ENCODE assay signal across 30 mouse cellular contexts in genomic region chr5:9103958-9104357, GRCm38 (mm10). TPM values are rescaled to one million over a fixed set of nuclear protein-coding genes. Genes with fewer than 3 reads are reported as not detected.
DNase-seq lines count a peak whose midpoint lies in the region; ATAC-seq and TF ChIP-seq lines count a peak whose summit lies in the region.
"Had no signal": no experiment of that assay in that cellular context is flagged by ENCODE, and none has a peak within 500 bp of the region (broad histone marks: within the 10 kb centered on the region; RNA-seq: fewer than 3 reads in every experiment).

No protein-coding gene starts in this region.

- peaks cover 8% of the 10 kb centered on the region; the same call in 1 of the 2 replicates for H3K36me3 ChIP-seq in spleen, adult 2 months (ENCODE audit: control insufficient read depth, insufficient read depth, low read length)
- H3K36me3 ChIP-seq in small intestine, adult 2 months (ENCODE audit: control insufficient read depth, insufficient read depth, low read length), result peaks cover 3% of the 10 kb centered on the region; the same call in 1 of the 2 replicates
- H3K36me3 ChIP-seq in embryonic facial prominence, embryonic 10.5 days (replicated peaks), result no peaks in the 10 kb centered on the region
- H3K36me3 ChIP-seq: embryonic facial prominence, embryonic 12.5 days; forebrain, embryonic 10.5 days; forebrain, embryonic 15.5 days; heart, embryonic 15.5 days; hindbrain, embryonic 13.5 days; limb, embryonic 12.5 days had no signal

- H3K4me3 ChIP-seq in layer of hippocampus, adult 2 months, result no peak overlapping the region
- H3K4me3 ChIP-seq in spleen, adult 2 months (ENCODE audit: extremely low read depth, insufficient read depth, insufficient read length), result peak overlapping the region; percentile 42; the same call in 1 of the 2 replicates
- no peak overlapping the region for H3K4me3 ChIP-seq in small intestine, adult 2 months (ENCODE audit: low read depth, low read length)
- no peak overlapping the region for H3K4me3 ChIP-seq in embryonic facial prominence, embryonic 10.5 days
- H3K4me3 ChIP-seq: embryonic facial prominence, embryonic 12.5 days; forebrain, embryonic 10.5 days; forebrain, embryonic 15.5 days; heart, embryonic 15.5 days; hindbrain, embryonic 13.5 days; left cerebral cortex, adult 2 months; limb, embryonic 12.5 days had no signal

- no peak for DNase-seq in layer of hippocampus, adult 2 months (ENCODE audit: low spot score in 2 of 2)
- DNase-seq in layer of hippocampus, adult 11-12 months (ENCODE audit: low spot score), result no peak
- DNase-seq in spleen, adult 2 months (ENCODE audit: low read depth in 1 of 2, low spot score in 2 of 2), result no peak
- DNase-seq in spleen, postnatal 10 days (ENCODE audit: low spot score in 2 of 2), result no peak
- DNase-seq in embryonic facial prominence, embryonic 10.5 days (ENCODE audit: low spot score), result no peak
- no peak for DNase-seq in cerebellum, adult 18-20 months
- DNase-seq: adrenal gland, adult 2 months; adrenal gland, postnatal 36 days; cerebellum, adult 8-10 months; cerebellum, postnatal 25 days; gastrocnemius, postnatal 36 days; heart, postnatal 36 days; kidney, adult 8-10 months; midbrain, embryonic 14.5 days; right cerebral cortex, postnatal 25 days; thymus, adult 2 months; thymus, postnatal 36 days had no signal

- 0 out of 2 replicates have a peak overlapping the region, but pooled peaks have one; percentile 6 for H3K27ac ChIP-seq in layer of hippocampus, adult 2 months
- H3K27ac ChIP-seq in spleen, adult 2 months (ENCODE audit: insufficient read depth, low read length), result peak overlapping the region; percentile 83
- H3K27ac ChIP-seq in small intestine, adult 2 months (ENCODE audit: insufficient read depth, low read depth, low read length), result peak overlapping the region; percentile 48; the same call in 1 of the 2 replicates
- no peak overlapping the region for H3K27ac ChIP-seq in embryonic facial prominence, embryonic 10.5 days (replicated peaks)
- H3K27ac ChIP-seq: embryonic facial prominence, embryonic 12.5 days; forebrain, embryonic 10.5 days; forebrain, embryonic 15.5 days; heart, embryonic 15.5 days; hindbrain, embryonic 13.5 days; kidney, postnatal 0 days; left cerebral cortex, adult 2 months; limb, embryonic 12.5 days; stomach, postnatal 0 days had no signal

- peak; percentile 5; the same call in 1 of the 2 replicates for ATAC-seq in granulocyte monocyte progenitor cell, adult 5-6 weeks (replicated peaks; ENCODE audit: poor library complexity, severe bottlenecking)
- ATAC-seq: activated CD4-positive, CD25-positive, alpha-beta regulatory T cell, adult 4 months; forebrain, embryonic 15.5 days; intestine, embryonic 16.5 days had no signal

- TF ChIP-seq CTCF in layer of hippocampus, adult 2 months (conservative IDR thresholded peaks at IDR 0.05), result no peak
- TF ChIP-seq CTCF in spleen, adult 2 months (IDR thresholded peaks at IDR 0.05; ENCODE audit: extremely low read depth, insufficient read depth, insufficient read length, insufficient replicate concordance), result no peak
- TF ChIP-seq CTCF in small intestine, adult 2 months (IDR thresholded peaks at IDR 0.05; ENCODE audit: extremely low read depth, insufficient read length, insufficient replicate concordance, low read depth, low read length), result no peak

- peaks cover 40% of the 10 kb centered on the region for H3K4me1 ChIP-seq in spleen, adult 2 months (ENCODE audit: control insufficient read depth, insufficient read depth, insufficient read length)
- H3K4me1 ChIP-seq in small intestine, adult 2 months (ENCODE audit: control insufficient read depth, insufficient read depth, insufficient read length, low read length), result peaks cover 24% of the 10 kb centered on the region
- H3K4me1 ChIP-seq in embryonic facial prominence, embryonic 10.5 days, result peaks cover 21% of the 10 kb centered on the region

- WGBS in spleen, adult 2 months, result 32% methylated on average over 8 of the region's 8 CpGs
- WGBS in small intestine, adult 2 months, result 72% methylated on average over 8 of the region's 8 CpGs
- 90% methylated on average over 8 of the region's 8 CpGs for WGBS in embryonic facial prominence, embryonic 10.5 days

- H3K27me3 ChIP-seq in spleen, adult 2 months (ENCODE audit: control insufficient read depth, insufficient read depth, low read length), result no peaks in the 10 kb centered on the region
- H3K27me3 ChIP-seq in small intestine, adult 2 months (ENCODE audit: control insufficient read depth, insufficient read depth, low read length), result no peaks in the 10 kb centered on the region
- peaks cover 19% of the 10 kb centered on the region for H3K27me3 ChIP-seq in embryonic facial prominence, embryonic 10.5 days (replicated peaks; ENCODE audit: low read depth, poor library complexity, severe bottlenecking)
- H3K27me3 ChIP-seq: forebrain, embryonic 15.5 days had no signal

- TF ChIP-seq POLR2A in spleen, adult 2 months (IDR thresholded peaks at IDR 0.05; ENCODE audit: low read depth, low read length), result no peak
- no peak for TF ChIP-seq POLR2A in small intestine, adult 2 months (IDR thresholded peaks at IDR 0.05; ENCODE audit: low read depth, low read length)

- no peaks in the 10 kb centered on the region for H3K9me3 ChIP-seq in embryonic facial prominence, embryonic 10.5 days
- H3K9me3 ChIP-seq: embryonic facial prominence, embryonic 12.5 days; forebrain, embryonic 10.5 days; forebrain, embryonic 15.5 days; heart, embryonic 15.5 days; hindbrain, embryonic 13.5 days; limb, embryonic 12.5 days had no signal

RNA-seq across cellular contexts. Expression of gene Tmem243, which starts 3.5 kb away (rescaled TPM):
- 1 to 10 TPM; 8.4 to 9.0 TPM for total RNA-seq in layer of hippocampus, adult 2 months (2021)
- polyA plus RNA-seq in spleen, adult 2 months (2012; rRNA removed), result 56.1 and 106 TPM in 2 replicates
- 11.2 and 17.3 TPM in 2 replicates for total RNA-seq in granulocyte monocyte progenitor cell, adult 5-6 weeks (2014; fragmentation: Nextera tagmentation)
- total RNA-seq in granulocyte monocyte progenitor cell, adult 5-6 weeks (2017), result 19.2 and 26.2 TPM in 2 replicates
- polyA plus RNA-seq in small intestine, adult 2 months (2012; rRNA removed), result 29.4 and 80.0 TPM in 2 replicates
- polyA plus RNA-seq in embryonic facial prominence, embryonic 10.5 days (2016; fragmentation: Nextera tagmentation; extraction: Ambion mirVana), result 19.3 and 19.9 TPM in 2 replicates

RNA-seq across cellular contexts. Expression of gene Dmtf1, which starts 57.6 kb away (rescaled TPM):
- 10 to 100 TPM; 55.9 to 64.2 TPM for total RNA-seq in layer of hippocampus, adult 2 months (2021)
- polyA plus RNA-seq in spleen, adult 2 months (2012; rRNA removed), result 8.0 and 9.0 TPM in 2 replicates
- total RNA-seq in granulocyte monocyte progenitor cell, adult 5-6 weeks (2014; fragmentation: Nextera tagmentation), result 38.4 and 61.3 TPM in 2 replicates
- 45.6 and 46.4 TPM in 2 replicates for total RNA-seq in granulocyte monocyte progenitor cell, adult 5-6 weeks (2017)
- polyA plus RNA-seq in small intestine, adult 2 months (2012; rRNA removed), result 1.5 and 3.2 TPM in 2 replicates
- 52.1 and 60.2 TPM in 2 replicates for polyA plus RNA-seq in embryonic facial prominence, embryonic 10.5 days (2016; fragmentation: Nextera tagmentation; extraction: Ambion mirVana)
